Mouse (Mus musculus) kidney, adult 2 months (tissue): ENCODE measurements around the gene Slc25a44.

Experiments used
- CTCF ChIP-seq: fragments of 200-500 bp; conservative IDR thresholded peaks from 2 replicates; pipeline ENCODE4 v1.5.1; 2011; ENCODE audit warnings: low read depth, mild to moderate bottlenecking, control low read depth, low read length, moderate library complexity, mixed read lengths; ENCODE audit not compliant: insufficient read depth, insufficient read length
- POLR2A ChIP-seq: fragments of 200-500 bp; IDR thresholded peaks from one replicate; pipeline ENCODE4 v1.6.1; 2011; ENCODE audit warnings: low read depth, low read length, control low read depth

DNA sequence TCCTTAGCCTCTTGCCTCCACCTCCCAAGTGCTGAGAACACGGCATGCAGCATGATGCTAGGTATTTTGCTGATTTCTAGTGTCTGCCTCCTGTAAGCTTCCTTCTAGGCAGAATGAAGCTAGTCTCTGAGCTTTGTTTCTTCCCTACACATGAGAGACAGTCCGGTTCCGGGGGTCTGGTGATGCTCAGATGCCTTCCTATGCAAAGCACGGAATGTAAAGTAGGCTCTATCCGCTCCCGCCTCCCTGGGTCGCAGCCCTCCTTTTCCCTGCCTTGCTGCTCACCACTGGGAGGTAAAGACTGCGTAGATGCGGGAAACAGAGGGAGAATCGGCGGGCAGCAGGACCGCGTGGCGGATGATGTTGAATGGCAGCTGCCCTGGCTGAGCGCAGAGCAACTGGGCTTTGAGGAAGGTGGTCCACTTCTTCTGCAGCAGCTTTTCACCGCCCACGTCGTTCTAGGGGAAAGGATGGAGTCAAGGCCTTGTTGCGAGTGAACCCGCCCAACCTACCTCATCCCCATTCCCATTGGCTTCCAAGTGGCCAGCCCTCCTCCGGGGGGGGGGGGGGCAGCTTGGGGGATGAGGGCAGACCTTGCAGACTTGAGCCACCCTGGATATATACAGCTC is 24.6 kb upstream of the Slc25a44 start:
- TF ChIP-seq POLR2A = no peak
- TF ChIP-seq CTCF = no peak
